Mouse (Mus musculus) liver, adult 2 months (tissue): ENCODE data around the gene Rpl9-ps1. TPM values are rescaled to one million over a fixed set of nuclear protein-coding genes. Genes with fewer than 3 reads are reported as not detected.

Experiments
- DNase-seq: peaks from one replicate; pipeline ENCODE4 v3.0.0-alpha.2; 2011; ENCODE audit warnings: low read depth, low spot score; ENCODE audit errors: extremely low read depth
- H3K27ac ChIP-seq: fragments of 200-500 bp; replicated peaks from 2 replicates; pipeline ENCODE4 v1.5.1; 2012; ENCODE audit warnings: low read depth, mild to moderate bottlenecking, control low read depth, inconsistent platforms, low read length; ENCODE audit not compliant: insufficient read depth
- H3K27me3 ChIP-seq: fragments of 200-500 bp; 2 replicates; pipeline ENCODE4 v1.6.1; 2012; ENCODE audit warnings: mild to moderate bottlenecking, moderate library complexity, low read length, inconsistent platforms; ENCODE audit not compliant: control insufficient read depth, insufficient read depth
- H3K36me3 ChIP-seq: fragments of 200-500 bp; 2 replicates; pipeline ENCODE4 v1.6.1; 2012; ENCODE audit warnings: low read length, inconsistent platforms; ENCODE audit not compliant: control insufficient read depth, insufficient read depth
- H3K4me1 ChIP-seq: fragments of 200-500 bp; 2 replicates; pipeline ENCODE4 v1.6.1; 2011; ENCODE audit warnings: low read length; ENCODE audit not compliant: control insufficient read depth, insufficient read depth
- H3K4me3 ChIP-seq: fragments of 200-500 bp; 2 replicates; pipeline ENCODE4 v1.5.1; 2011; ENCODE audit warnings: low read depth, mild to moderate bottlenecking, control low read depth, low read length, moderate library complexity; ENCODE audit not compliant: insufficient read depth
- H3K79me2 ChIP-seq: fragments of 200-500 bp; 2 replicates; pipeline ENCODE4 v1.6.1; 2012; ENCODE audit warnings: inconsistent platforms, mild to moderate bottlenecking, low read length, moderate library complexity; ENCODE audit not compliant: control insufficient read depth, insufficient read depth
- H3K9ac ChIP-seq: fragments of 200-500 bp; 2 replicates; pipeline ENCODE4 v1.6.1; 2012; ENCODE audit warnings: low read depth, mild to moderate bottlenecking, control low read depth, inconsistent platforms, low read length
- CTCF ChIP-seq: fragments of 200-500 bp; IDR thresholded peaks from 2 replicates; pipeline ENCODE4 v1.5.1; 2011; ENCODE audit warnings: low read depth, low read length, control low read depth
- POLR2A ChIP-seq: fragments of 200-500 bp; IDR thresholded peaks from 2 replicates; pipeline ENCODE4 v1.6.1; 2011; ENCODE audit warnings: low read length, control low read depth; ENCODE audit not compliant: insufficient read depth; ENCODE audit errors: extremely low read depth
- WGBS: fragments of 180-500 bp; shearing (Covaris S2); methylation state at CpG from one replicate; pipeline ENCODE4 v1.1.7; 2018; 5-methylcytosine and 5-hydroxymethylcytosine counted together
- polyA plus RNA-seq: library from polyadenylated mRNA; depleted of rRNA; stranded (reverse); fragments of >200 nt; gene quantifications from 2 replicates; pipeline ENCODE4 v1.2.3, GENCODE M21; 2012; rRNA removed
- total RNA-seq: library from RNA; depleted of rRNA; stranded (reverse); fragments of >200 nt; gene quantifications from 2 replicates; pipeline ENCODE4 v1.2.3, GENCODE M21; 2014; rRNA removed

The Rpl9-ps1 gene
- not detected in 2 replicates for total RNA-seq
- polyA plus RNA-seq: not detected in 2 replicates

DNA sequence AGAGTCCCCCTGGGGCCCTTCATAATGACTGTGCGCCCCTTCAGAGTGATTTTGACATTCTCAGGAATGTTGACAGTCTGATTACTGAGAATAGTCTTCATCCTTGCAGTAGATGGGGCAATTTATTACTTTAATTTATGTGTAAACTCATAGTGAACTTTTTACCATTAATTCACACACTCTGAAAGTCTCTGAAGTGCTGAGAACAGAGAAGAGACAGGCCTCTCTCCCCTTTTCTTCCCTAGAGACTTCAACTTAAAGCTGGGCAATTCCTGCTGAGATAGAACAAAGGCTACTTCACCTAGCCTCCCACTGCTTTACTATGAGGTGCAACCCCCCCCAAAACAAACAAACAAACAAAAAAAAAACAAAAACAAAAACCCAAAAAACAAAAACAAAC lies at the start of gene Rpl9-ps1:
Gene Rpl9-ps1, minus strand, starts transcription at position 101 of the 400 bp plus-strand sequence.
- no peaks in the 10 kb centered on the region for H3K27me3 ChIP-seq
- H3K79me2 ChIP-seq: no peaks in the 10 kb centered on the region
- no peak within 1 kb of the TSS for H3K27ac ChIP-seq
- WGBS: 91% methylated on average over 1 of the region's 1 CpGs
- no peak for TF ChIP-seq CTCF
- TF ChIP-seq POLR2A: no peak
- no peak within 1 kb of the TSS for H3K4me3 ChIP-seq
- no peaks in the 10 kb centered on the region for H3K36me3 ChIP-seq
- no peaks in the 10 kb centered on the region for H3K4me1 ChIP-seq
- no peak for DNase-seq
- H3K9ac ChIP-seq: no peak within 1 kb of the TSS

DNA sequence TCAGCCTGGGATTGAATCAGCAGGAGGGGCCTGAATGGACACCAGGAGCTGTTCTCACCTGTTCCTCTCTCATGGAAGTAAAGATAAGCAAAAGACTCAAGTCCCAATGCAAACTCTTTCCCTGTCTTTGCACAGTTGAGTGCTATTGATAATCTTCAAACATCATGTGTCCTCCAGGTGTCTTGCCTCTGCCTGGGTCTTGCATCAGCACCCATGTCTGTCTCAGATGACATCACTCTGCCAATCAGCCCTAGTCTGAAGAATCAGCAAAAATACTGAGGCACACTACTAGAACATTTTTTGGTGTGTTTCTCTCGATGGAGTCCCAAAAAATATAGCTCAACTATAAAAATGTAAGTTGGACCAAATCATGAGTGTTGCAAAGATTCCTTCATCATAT lies 46.6 kb upstream of the Rpl9-ps1 start:
- TF ChIP-seq CTCF (no peak), POLR2A (no peak)
- Histone ChIP-seq H3K27ac (no peak overlapping the region), H3K27me3 (no peaks in the 10 kb centered on the region), H3K9ac (no peak overlapping the region), H3K36me3 (no peaks in the 10 kb centered on the region), H3K4me1 (no peaks in the 10 kb centered on the region), H3K79me2 (no peaks in the 10 kb centered on the region), H3K4me3 (no peak overlapping the region)
- WGBS: 61% methylated on average over 1 of the region's 1 CpGs
- DNase-seq: no peak

DNA sequence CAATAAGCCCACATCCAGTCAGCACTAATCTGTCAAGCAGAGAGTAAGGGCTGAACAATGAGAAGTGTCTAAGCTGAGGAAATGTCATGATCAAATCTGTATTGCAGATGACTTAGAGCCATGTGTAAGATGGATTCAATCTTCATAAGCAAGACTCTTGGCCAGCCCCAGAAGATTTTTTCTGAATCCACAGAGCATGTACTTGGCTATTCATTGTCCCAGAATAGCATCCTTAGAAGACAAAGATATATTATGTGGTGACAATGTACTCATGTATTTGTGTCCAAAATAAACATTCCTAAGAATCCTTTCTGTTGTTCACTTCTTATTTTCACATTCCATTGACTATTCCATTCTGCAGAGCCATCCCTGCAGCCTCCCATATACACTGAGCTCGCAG lies 44.5 kb upstream of the Rpl9-ps1 start:
- 89% methylated on average over 1 of the region's 1 CpGs for WGBS
- no peak overlapping the region for H3K9ac ChIP-seq
- H3K27ac ChIP-seq: no peak overlapping the region
- no peak for DNase-seq
- TF ChIP-seq POLR2A (no peak), CTCF (no peak)
- no peak overlapping the region for H3K4me3 ChIP-seq
- H3K79me2 ChIP-seq: no peaks in the 10 kb centered on the region
- no peaks in the 10 kb centered on the region for H3K4me1 ChIP-seq
- H3K36me3 ChIP-seq: no peaks in the 10 kb centered on the region
- H3K27me3 ChIP-seq: no peaks in the 10 kb centered on the region

DNA sequence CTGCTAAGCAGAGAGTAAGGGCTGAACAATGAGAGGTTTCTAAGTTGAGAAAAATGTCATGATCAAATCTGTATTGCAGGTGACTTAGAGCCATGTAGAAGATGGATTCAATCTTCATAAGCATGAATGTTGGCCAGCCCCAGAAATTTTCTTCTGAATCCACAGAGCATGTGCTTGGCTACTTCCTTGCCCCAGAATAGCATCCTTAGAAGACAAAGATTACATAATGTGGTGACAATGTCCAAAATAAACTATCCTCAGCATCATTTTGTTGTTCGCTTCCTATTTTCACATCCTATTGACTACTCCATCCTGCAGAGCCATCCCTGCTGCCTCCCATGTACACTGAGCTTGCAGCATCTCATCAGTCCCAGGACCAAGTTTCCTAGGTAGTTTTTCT lies 30.2 kb upstream of the Rpl9-ps1 start:
- Histone ChIP-seq H3K9ac (no peak overlapping the region), H3K79me2 (no peaks in the 10 kb centered on the region), H3K27ac (no peak overlapping the region), H3K36me3 (no peaks in the 10 kb centered on the region), H3K4me1 (peaks cover 4% of the 10 kb centered on the region; the same call in 1 of the 2 replicates), H3K27me3 (no peaks in the 10 kb centered on the region), H3K4me3 (no peak overlapping the region)
- 94% methylated on average over 1 of the region's 1 CpGs for WGBS
- TF ChIP-seq POLR2A (no peak), CTCF (no peak)
- DNase-seq: peak; percentile 36

DNA sequence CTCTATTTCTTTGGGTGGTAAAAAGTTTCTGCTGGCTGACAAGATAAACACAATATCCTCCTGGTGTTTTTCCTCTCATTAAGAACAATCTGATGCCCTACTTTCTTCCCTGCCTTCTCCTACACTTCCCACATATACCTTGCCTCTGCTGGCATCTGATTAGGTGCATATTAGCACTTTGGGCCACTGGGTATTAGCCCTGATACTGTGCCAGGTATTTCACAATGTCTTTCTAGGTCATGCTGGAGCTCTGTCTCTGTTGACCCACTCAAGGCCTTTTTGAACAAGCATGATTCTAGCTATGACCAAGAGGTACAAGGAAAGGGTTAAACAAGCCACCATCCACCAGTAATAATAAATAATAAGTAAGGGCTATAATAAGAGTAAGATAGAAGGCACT lies 26.3 kb upstream of the Rpl9-ps1 start:
- Histone ChIP-seq H3K79me2 (no peaks in the 10 kb centered on the region), H3K27ac (no peak overlapping the region), H3K4me3 (no peak overlapping the region), H3K27me3 (no peaks in the 10 kb centered on the region), H3K36me3 (no peaks in the 10 kb centered on the region), H3K9ac (no peak overlapping the region), H3K4me1 (peaks cover 4% of the 10 kb centered on the region; the same call in 1 of the 2 replicates)
- TF ChIP-seq POLR2A (no peak), CTCF (no peak)
- peak; percentile 91 for DNase-seq

DNA sequence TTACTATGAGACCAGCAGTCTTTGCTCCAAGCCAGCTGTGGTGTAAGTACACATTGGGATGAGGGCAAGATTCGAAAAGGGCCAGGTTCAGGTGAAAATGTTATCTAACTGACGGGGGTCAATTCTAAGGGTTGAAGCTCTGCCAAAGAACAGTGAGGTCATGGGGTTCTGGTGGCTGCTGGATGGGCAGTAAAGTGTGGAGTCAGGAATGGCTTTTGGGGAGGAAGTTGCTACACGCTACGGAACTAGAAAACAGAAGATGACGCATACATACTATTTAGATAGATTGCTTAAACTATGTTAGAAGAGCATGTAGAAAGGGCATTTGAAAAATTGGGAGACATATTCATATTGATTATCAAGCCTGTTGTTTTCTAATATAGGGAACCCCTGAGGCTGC lies 18.1 kb upstream of the Rpl9-ps1 start:
- Histone ChIP-seq H3K9ac (no peak overlapping the region), H3K27me3 (no peaks in the 10 kb centered on the region), H3K27ac (no peak overlapping the region; the same call in 1 of the 2 replicates), H3K79me2 (no peaks in the 10 kb centered on the region), H3K4me1 (no peaks in the 10 kb centered on the region), H3K36me3 (no peaks in the 10 kb centered on the region), H3K4me3 (no peak overlapping the region)
- WGBS: 39% methylated on average over 5 of the region's 5 CpGs
- no peak for DNase-seq
- TF ChIP-seq POLR2A (no peak), CTCF (no peak)
